Mouse (Mus musculus) neutrophil, adult 65 days (primary cell): Measurements from ENCODE around the gene Ccdc74a. TPM values are rescaled to one million over a fixed set of nuclear protein-coding genes. Genes with fewer than 3 reads are reported as not detected.

ENCODE experiments used
- total RNA-seq: library from RNA; stranded (reverse); gene quantifications from 2 replicates; pipeline ENCODE4 v1.2.4, GENCODE M21; 2023

Gene Ccdc74a
- not detected in 2 replicates for total RNA-seq

GRCm38 (mm10) chr16:17646310-17647114 lies at the start of gene Ccdc74a:
Gene Ccdc74a (plus strand): TSS chr16:17646470.

GRCm38 (mm10) chr16:17619198-17620105 lies 26.8 kb upstream of the Ccdc74a start, which contains the start of gene Smpd4:
Gene Smpd4 (plus strand): TSS chr16:17619354.

Other genes with a start within 250 kb of the Ccdc74a start
- 16.2 and 17.0 TPM in 2 replicates for gene Snap29, start 240.5 kb upstream of the Ccdc74a start, total RNA-seq
- 37.3 and 49.3 TPM in 2 replicates for gene Pi4ka, start 240.2 kb upstream of the Ccdc74a start, total RNA-seq
- 45.7 and 53.5 TPM in 2 replicates for gene Crkl, start 194.5 kb upstream of the Ccdc74a start, total RNA-seq
- gene Aifm3, start 156.9 kb upstream of the Ccdc74a start, total RNA-seq: not detected in 2 replicates
- 20.2 and 22.6 TPM in 2 replicates for gene Lztr1, start 137.8 kb upstream of the Ccdc74a start, total RNA-seq
- 13.3 and 19.2 TPM in 2 replicates for gene Thap7, start 115.3 kb upstream of the Ccdc74a start, total RNA-seq
- gene Lrrc74b, start 85.2 kb upstream of the Ccdc74a start, total RNA-seq: not detected in 2 replicates
- not detected in 2 replicates for gene P2rx6, start 84.6 kb upstream of the Ccdc74a start, total RNA-seq
- gene Slc7a4, start 63.3 kb upstream of the Ccdc74a start, total RNA-seq: 0.28 TPM in 1 of 2 replicates, not detected in the other
- 28.0 and 32.6 TPM in 2 replicates for gene Smpd4, start 27.1 kb upstream of the Ccdc74a start, total RNA-seq
- 68.2 and 84.3 TPM in 2 replicates for gene Med15, start 86.4 kb downstream of the Ccdc74a start, total RNA-seq
- 6.2 and 6.7 TPM in 2 replicates for gene Klhl22, start 113.1 kb downstream of the Ccdc74a start, total RNA-seq
- 0.25 TPM in 1 of 2 replicates, not detected in the other for gene Scarf2, start 150.8 kb downstream of the Ccdc74a start, total RNA-seq
- gene B830017H08Rik, start 186.7 kb downstream of the Ccdc74a start, total RNA-seq: not detected in 2 replicates
- gene Car15, start 191.9 kb downstream of the Ccdc74a start, total RNA-seq: 1.9 and 3.6 TPM in 2 replicates
- gene Gm20518, start 245.2 kb downstream of the Ccdc74a start, total RNA-seq: 0.45 and 1.0 TPM in 2 replicates
- not detected in 2 replicates for gene Tssk1, start 247.8 kb downstream of the Ccdc74a start, total RNA-seq